Mouse (Mus musculus): ENCODE results near the gene Gab3. TPM values are rescaled to one million over a fixed set of nuclear protein-coding genes. Genes with fewer than 3 reads are reported as not detected.

Gene Gab3
- total RNA-seq, 2 experiments from 2014 or later = 2.5 to 3.4 TPM

GRCm38 (mm10) chrX:75036626-75037025 is 48.6 kb downstream of the Gab3 start:
- ATAC-seq (replicated peaks; ENCODE audit: poor library complexity) = no peak

- peak; percentile 73 for ATAC-seq (replicated peaks; ENCODE audit: poor library complexity)
Observed at GRCm38 (mm10) chrX:75035162-75035561, 50.1 kb downstream of the Gab3 start.

GRCm38 (mm10) chrX:75034054-75034453 is 51.2 kb downstream of the Gab3 start:
- peak; percentile 57; the same call in 1 of the 2 replicates for ATAC-seq (replicated peaks; ENCODE audit: poor library complexity)

- no peak for ATAC-seq (replicated peaks; ENCODE audit: poor library complexity)
Observed at GRCm38 (mm10) chrX:74983734-74984133, 101.5 kb downstream of the Gab3 start.

GRCm38 (mm10) chrX:74962899-74963298 is 122.4 kb downstream of the Gab3 start:
- peak; percentile 63 for ATAC-seq (replicated peaks; ENCODE audit: poor library complexity)

GRCm38 (mm10) chrX:74959161-74959560 is 126.1 kb downstream of the Gab3 start:
- peak; percentile 61; the same call in 1 of the 2 replicates for ATAC-seq (replicated peaks; ENCODE audit: poor library complexity)

Other genes starting within 250 kb of the Gab3 start
- gene Gm5936, start 248.3 kb downstream of the Gab3 start, total RNA-seq (2015) = not detected in 2 replicates
- not detected in 2 replicates for gene Gm5936, start 248.3 kb downstream of the Gab3 start, total RNA-seq (2017)
- 209 and 242 TPM in 2 replicates for gene Dkc1, start 10.4 kb upstream of the Gab3 start, total RNA-seq (2015)
- 378 and 464 TPM in 2 replicates for gene Dkc1, start 10.4 kb upstream of the Gab3 start, total RNA-seq (2017)
- 69.3 and 70.2 TPM in 2 replicates for gene Mpp1, start 45.6 kb upstream of the Gab3 start, total RNA-seq (2015)
- 62.3 and 64.7 TPM in 2 replicates for gene Mpp1, start 45.6 kb upstream of the Gab3 start, total RNA-seq (2017)
- not detected in 2 replicates for gene Smim9, start 78.3 kb upstream of the Gab3 start, total RNA-seq (2015)
- not detected in 2 replicates for gene Smim9, start 78.3 kb upstream of the Gab3 start, total RNA-seq (2017)

Measured in megakaryocyte progenitor cell, adult 5-6 weeks (primary cell).